Mouse (Mus musculus): ENCODE measurements around the gene Man1b1. TPM values are rescaled to one million over a fixed set of nuclear protein-coding genes. Genes with fewer than 3 reads are reported as not detected.

Gene Man1b1
- total RNA-seq, 2 experiments from 2014 or later = 36.5 to 40.2 TPM

DNA sequence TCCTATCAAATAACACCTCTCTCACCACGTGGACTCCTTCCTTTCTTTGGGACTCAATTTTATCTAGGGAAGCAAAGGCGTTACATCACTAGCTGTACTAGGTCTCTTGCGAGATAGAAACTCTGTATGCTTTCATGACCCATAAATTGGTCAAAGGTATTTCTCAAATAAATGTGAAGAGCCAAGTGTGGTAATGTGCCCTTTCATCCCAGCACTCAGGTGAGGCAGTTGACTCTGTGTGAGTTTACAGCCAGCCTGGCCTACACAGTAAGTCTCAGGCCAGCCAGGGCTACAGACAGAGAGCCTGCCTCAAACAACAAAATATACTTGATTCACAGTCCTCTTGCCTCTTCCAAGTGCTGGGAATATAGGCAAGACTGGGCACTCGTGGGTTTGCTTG lies 27.7 kb downstream of the Man1b1 start:
- DNase-seq (ENCODE audit: low spot score in 2 of 2) = no peak

DNA sequence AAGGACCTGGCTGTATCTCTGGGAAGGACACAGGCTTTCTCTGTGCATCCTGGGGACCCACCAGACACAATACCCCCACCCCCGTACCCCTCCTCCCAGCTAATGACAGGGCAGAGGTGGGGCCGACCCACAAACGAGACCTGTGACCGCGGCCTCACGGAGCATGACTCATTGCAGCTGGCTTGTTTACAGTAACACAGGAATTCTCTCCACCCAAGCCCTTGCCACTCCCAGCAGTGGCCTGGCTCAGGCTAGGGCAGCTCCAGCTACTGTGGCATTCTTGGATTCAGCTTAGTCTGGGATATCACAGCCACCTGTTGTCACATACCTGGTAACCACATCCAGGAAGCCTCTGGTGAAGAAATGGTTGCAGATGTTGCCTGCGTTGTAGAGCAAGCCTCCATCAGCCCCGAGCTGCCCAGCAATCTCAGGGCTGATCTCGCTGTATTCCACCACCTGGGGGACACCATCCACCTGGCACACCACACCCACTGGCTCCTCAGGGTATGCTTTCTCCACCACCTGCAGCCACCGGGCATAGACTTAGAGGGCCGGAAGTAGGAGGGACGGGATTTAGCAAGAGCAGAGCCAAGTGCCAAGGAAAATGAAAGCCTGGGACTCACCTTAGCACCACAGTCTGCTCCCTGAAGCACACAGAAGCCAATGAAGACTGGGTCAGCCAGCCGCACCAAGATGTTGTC lies 31.5 kb downstream of the Man1b1 start:
- DNase-seq (ENCODE audit: low spot score in 2 of 2) = no peak

DNA sequence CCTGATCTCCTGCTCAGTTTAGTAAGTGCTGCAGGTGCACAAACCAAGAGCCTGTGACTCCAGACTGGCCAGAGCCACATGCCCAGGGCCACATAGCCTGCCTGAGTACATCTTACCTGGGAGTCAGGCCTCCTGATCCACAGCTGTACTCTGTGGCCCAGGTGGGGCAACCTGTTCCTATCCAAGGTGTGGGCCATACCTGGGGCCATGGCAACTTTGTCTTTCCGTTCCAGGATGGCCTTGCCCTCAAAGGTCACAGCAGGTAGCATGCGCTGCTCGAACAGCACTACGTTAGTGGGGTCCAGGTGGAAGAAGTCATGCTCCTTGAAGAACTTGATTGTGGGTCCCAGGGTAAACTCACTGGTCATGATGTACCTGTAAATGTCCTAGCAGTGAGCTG lies 32.2 kb downstream of the Man1b1 start:
- no peak for DNase-seq (ENCODE audit: low spot score in 2 of 2)

DNA sequence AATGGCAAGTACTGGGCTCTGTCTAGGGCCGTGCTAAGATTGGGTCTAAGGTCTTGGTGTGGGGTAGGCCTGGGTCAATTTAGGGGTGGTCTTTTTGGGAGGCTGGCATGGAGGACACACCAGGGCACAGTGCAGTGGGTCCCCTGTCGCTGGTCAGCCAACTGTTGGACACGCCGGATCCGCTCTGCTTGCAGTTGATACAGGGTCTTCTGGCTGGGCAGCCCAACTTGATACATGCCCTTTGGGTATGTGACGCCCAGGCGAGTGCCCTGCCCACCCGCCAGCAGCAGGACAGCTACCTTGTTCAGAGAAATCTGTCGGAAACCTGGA lies 32.6 kb downstream of the Man1b1 start:
- DNase-seq (ENCODE audit: low spot score in 2 of 2) = no peak

DNA sequence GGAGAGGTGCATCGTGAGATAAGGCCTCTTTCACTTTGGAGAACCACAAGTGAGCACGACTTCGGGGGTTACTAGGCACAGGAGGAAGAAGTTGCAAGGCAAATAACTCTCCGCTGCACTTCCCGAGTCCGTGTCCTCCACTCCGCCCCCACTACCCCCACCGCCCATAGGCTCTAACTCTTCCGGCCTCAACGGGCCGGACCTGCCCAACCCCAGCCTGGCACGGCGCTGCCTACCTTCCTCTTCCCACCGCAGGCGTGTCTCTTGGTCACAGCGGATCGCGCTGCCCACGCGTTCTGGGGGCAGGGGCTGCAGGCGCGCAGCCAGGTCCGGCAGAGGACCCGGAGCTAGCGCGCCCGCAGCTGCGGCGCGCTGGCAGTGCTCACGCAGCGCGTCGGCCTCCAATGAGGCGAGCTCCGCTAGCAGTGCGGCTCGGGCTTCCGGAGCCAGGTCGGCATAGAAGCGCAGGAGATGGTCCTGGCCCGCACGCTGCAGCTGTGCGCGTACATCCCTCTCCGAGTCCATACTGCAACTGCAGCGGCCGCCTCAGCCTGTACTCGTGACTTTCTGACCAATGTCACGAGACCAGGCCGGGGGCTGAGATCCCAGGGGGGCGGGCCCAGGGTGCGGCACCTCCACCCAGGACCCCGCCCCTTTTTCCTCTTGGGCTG lies 33.1 kb downstream of the Man1b1 start, which contains the start of gene Uap1l1:
Gene Uap1l1, minus strand, starts transcription at position 592 of the 671 bp plus-strand sequence.
- DNase-seq (ENCODE audit: low spot score in 2 of 2) = peak; percentile 75 to 86

DNA sequence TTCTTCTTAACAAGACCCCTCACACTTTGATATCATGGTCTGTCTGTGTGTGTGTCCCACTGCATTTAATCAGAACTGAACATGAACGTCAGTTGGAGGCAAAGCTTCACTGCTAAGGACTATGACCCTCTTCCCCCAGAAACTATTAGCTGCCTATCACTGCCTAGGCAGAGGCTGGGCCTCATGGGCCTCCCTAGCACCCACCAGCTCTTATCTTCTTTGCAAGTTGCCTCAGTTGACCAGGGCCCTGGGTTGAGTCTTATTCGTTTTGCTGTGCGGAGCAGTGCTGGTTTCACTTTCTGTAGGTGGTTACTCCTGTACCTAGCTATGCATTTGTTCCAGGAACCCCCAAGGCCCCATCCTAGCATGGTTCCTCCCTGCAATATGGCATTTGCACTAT lies 37.9 kb downstream of the Man1b1 start:
- no peak for DNase-seq (ENCODE audit: low spot score in 2 of 2)

DNA sequence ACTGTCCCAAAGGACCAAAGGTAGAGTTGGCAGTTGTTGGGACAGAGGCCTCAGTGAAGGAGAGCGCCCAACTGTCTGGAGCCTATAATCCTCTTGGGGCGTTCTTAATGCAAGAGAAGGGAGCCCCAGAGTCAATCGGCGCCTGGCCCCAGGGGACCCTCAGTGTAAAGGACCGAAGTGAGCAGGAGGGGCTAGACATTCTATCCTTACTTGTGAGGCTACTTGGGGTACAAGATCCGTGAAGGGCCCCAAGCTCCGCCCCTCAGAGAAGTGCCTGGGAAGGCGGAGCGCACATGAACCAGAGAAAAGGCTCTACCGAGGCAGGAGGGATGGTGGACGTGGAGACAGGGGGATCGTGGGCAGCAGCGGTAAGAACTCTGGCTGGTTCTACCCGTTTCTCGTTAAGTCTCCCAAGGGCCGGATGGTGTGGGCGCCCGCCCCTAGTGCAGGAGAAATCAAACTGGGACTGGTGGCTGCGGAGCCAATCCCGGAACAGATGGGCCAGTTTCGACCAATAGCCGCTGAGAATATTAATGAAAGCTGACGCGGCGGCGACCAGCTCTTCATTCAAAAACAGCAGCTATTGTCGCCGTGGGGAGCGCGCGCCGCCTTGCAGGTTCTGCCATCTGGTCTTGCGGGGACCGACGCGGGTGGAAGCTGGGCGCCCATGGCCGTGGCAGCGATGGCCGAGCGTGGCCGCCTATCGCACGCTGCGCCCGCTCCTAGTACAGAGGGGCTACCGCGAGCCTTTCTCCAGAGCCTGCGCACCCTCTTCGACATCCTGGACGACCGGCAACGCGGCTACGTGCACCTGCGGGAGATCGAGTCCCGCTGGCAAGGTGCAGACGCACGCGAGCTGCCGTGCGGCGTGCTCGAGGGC lies 39.9 kb downstream of the Man1b1 start, which contains the start of gene Sapcd2:
Gene Sapcd2, plus strand, starts transcription at position 558 of the 880 bp plus-strand sequence.
- peak; percentile 60 to 82 for DNase-seq (ENCODE audit: low spot score in 2 of 2)

GRCm38 (mm10) chr2:25372644-25373391 lies 40.7 kb downstream of the Man1b1 start:
- DNase-seq (ENCODE audit: low spot score in 2 of 2) = no peak

DNA sequence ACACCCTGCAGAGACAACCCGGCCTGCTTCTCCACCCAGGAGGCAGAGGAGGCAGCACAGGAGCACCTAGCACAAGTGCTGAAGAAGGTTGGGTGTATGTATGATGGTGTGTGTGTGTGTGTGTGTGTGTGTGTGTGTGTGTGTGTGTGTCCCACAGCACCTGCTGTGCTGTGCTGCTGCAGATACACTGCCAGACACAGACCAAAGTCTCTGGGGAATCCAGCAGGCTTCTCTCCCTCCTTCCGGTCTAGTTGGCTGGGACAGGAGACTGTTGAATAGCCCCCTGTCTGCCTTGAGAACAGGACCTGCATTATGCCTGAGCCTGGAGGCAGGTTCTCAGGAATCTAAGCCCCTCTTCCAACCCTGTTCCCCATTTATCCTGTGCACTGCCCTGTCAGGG lies 41.3 kb downstream of the Man1b1 start:
- no peak for DNase-seq (ENCODE audit: low spot score in 2 of 2)

DNA sequence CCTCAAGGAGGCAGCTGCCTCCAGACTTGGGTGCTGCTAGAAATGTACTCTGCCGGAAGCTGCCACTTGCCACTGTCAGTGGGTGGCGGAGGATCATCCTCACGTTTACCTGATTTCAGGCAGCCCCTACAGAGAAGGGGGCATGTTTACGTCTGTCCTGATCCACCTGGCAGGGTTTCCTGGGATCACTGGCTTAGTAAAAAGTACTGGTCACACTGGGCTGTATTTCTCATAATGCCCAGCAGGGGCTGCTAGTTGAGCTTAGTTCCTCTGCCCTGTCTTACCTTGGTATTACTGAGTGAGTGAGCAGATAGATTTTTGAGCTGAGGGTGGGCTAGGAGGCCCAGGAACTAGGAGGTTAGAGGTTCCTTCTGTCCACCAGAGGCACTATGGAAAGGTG lies 44.5 kb downstream of the Man1b1 start:
- peak in 1 of 2 experiments; percentile 53 for DNase-seq (ENCODE audit: low spot score in 2 of 2)

- no peak for DNase-seq (ENCODE audit: low spot score in 2 of 2)
These were observed 52.4 kb downstream of the Man1b1 start for GRCm38 (mm10) chr2:25384492-25384891.

- no peak for DNase-seq (ENCODE audit: low spot score in 2 of 2)
These were observed 59.1 kb downstream of the Man1b1 start for GRCm38 (mm10) chr2:25391266-25391665.

DNA sequence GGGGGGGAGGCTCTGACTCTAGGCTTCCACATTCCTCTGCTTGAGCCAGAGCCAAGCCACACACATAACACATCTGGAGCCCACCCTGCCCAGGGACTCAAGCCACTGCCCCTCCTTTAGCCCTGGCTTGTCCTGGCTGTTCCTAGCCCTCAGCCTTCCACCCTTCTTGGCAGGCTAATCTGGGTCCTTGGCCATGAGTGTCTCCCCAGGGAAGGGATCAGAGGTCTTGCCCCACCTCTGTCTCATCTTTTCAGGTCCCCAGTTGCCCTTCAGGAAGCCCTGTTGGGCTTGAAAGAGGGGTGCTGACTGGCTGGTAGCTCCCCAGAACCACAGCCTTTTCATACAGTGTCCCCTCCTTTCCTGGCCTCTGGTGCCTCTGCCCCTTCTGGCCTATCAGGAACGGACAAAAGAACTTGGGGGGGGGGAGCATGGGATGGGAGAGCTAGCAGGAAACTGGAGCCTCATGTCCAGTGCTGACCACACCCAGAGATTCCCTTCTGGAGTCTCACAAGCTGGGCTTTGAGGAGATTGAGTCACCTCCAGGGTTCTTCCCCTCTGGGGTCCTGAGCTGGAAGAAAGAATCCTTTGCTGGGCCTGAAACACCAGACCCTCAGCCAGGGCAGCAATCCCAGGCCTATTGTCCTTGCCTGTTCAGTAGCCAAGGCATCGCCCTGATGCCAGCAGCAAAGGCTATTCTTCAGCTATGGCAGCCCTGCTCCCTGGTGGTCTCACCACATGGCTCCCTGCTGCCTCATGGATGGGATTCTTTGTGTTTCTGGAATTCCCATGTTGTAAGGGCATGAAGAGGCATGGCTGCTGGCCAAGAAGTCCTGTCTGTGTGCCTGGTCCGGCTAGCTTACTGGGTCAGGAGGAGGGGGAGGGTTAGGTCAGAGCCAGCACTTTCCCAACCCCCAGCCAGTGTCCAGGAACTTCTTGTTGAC lies 62.4 kb downstream of the Man1b1 start:
- DNase-seq (ENCODE audit: low spot score in 2 of 2) = peak in 1 of 2 experiments; percentile 70

GRCm38 (mm10) chr2:25395721-25396596 lies 63.8 kb downstream of the Man1b1 start, which contains the start of gene Entpd2:
TSS of gene Entpd2 (plus strand) at chr2:25395874.
- peak in 1 of 2 experiments; percentile 41 for DNase-seq (ENCODE audit: low spot score in 2 of 2)

- no peak for DNase-seq (ENCODE audit: low spot score in 2 of 2)
These were observed 64.5 kb downstream of the Man1b1 start for GRCm38 (mm10) chr2:25396597-25396983.

DNA sequence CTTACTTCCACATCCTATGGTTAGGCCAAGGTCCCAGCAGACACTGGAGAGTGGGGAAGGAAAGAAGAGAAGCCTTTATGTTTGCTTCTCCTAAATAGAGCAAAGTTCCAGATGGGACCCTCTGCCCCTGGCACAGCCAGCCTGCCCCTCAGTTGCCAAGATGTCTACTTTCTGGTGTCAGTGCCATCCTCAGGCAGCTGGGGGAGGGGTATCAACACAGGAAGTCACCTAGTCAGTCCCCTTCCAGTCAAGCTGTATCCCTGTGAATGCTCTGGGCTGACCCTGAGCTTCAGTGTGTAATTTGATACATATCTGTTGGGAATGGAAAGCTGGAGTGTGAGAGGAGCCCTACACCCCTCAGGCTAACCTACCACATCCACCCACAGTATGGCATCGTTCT lies 64.9 kb downstream of the Man1b1 start:
- no peak for DNase-seq (ENCODE audit: low spot score in 2 of 2)

DNA sequence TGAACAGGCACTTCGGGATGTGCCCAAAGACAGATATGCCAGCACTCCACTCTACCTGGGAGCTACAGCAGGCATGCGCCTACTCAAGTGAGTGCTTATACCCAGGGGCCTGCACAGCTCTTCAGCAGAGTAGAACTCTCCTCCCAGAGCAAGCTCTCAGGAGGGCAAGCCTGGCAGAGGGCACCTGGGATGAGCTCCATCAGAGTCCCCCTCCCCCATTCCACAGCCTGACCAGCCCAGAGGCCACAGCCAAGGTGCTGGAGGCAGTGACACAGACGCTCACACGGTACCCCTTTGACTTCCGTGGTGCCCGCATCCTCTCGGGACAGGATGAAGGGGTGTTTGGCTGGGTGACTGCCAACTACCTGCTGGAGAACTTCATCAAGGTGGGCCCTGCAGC lies 65.9 kb downstream of the Man1b1 start:
- no peak for DNase-seq (ENCODE audit: low spot score in 2 of 2)

GRCm38 (mm10) chr2:25399051-25399450 lies 66.9 kb downstream of the Man1b1 start, which contains the start of gene Npdc1:
TSS of gene Npdc1 (plus strand) at chr2:25399351.
- no peak for DNase-seq (ENCODE audit: low spot score in 2 of 2)

GRCm38 (mm10) chr2:25400291-25400690 lies 68.2 kb downstream of the Man1b1 start:
- DNase-seq (ENCODE audit: low spot score in 2 of 2) = peak in 1 of 2 experiments; percentile 60
